Mouse (Mus musculus) T-helper 17 cell (primary cell): ENCODE results near the gene Spin1.

ENCODE experiments used
- in situ Hi-C, 2 experiments: fragments of 300-600 bp; cut with MboI, MseI; formaldehyde crosslinking; loops; 1 replicate in 1 of 2; 2 replicates in 1 of 2; pipeline ENCODE4 v1.15.1; 2025; ENCODE audit warnings: high pct_unique_total_duplicates in 2 of 2

The Spin1 gene

DNA sequence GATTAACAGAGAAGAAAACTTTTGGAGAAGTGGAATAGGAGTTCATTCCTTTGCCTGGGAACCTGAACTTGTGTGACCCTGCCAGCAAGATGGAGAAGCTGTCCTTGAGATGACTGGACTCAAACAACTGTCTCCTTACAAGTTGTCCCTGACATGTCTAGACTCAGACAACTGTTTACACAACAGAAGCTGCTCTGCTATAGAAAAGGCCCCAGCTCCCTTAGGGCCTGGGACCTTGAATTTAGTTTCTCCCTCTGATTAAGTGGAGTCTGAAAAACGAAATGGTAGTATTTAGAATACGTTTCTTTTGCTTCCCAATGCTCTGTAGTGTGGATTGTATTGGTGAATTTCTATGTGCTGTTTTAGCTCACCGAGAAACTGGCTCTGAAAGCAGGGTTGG is 84.2 kb downstream of the Spin1 start:
- in situ Hi-C loops: loop anchor here (25.0 kb wide), 3 partner anchors 223 to 248 kb away; partner anchors contain the start of gene S1pr3 (in 1 of the 2)

DNA sequence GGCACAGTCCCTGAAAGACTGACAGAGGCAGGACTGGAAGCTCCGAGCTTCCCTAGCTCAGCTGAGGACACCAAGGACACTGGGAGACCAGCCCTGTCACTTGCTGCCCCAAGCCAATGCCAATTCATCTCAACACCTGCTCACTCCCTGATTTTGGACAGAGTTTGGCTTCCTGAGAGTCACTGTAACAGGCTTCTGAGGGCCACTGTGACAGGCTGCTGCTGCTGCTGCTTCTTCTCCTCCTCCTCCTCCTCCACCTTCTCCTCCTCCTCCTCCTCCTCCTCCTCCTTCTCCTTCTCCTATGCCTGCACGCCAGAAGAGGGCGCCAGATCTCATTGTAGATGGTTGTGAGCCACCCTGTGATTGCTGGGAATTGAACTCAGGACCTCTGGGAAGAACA is 89.7 kb downstream of the Spin1 start:
- in situ Hi-C loops: loop anchor here (25.0 kb wide), 3 partner anchors 222 to 253 kb away; partner anchors contain the start of gene S1pr3 (in 1 of the 2)

DNA sequence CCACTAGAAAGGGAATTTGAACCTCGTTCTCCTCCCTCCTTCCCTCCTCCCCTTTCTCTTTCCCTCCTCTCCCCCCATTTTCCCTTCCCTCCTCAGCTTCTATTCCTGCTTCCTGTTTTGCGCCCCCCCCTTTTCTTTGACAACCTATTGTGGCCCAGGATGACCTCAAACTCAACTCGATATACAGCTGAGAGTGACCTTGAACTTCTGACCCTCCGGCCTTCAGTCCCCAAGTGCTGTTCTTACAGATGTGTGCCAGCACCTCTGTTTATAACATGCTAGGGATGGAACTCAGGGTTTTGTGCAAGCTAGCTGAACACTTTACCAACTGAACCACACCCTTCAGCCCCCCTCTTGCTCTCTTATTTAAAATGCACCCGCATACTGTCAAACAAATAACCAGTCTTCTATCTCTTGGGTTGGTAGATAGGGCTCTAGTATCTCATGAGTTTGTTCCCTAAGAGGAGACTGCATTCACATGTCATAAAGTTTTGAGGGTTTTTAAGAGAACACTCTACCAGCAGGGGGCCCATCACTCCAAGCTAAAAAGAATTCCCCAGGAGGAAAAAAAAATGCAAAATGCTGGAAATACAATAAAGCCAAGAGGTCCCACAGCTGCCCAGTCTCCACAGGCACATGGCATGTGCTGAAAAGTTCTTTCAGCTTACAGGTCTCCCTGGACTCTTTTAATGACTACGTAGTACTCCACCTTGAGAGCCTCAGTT is 90.9 kb downstream of the Spin1 start:
- in situ Hi-C loops: loop anchor here (25.0 kb wide), 3 partner anchors 221 to 254 kb away; partner anchors contain the start of gene S1pr3 (in 1 of the 2)

GRCm38 (mm10) chr13:51193893-51194292 is 93.2 kb downstream of the Spin1 start:
- in situ Hi-C loops: loop anchor here (25.0 kb wide), 3 partner anchors 218 to 257 kb away; partner anchors contain the start of gene S1pr3 (in 1 of the 2)

DNA sequence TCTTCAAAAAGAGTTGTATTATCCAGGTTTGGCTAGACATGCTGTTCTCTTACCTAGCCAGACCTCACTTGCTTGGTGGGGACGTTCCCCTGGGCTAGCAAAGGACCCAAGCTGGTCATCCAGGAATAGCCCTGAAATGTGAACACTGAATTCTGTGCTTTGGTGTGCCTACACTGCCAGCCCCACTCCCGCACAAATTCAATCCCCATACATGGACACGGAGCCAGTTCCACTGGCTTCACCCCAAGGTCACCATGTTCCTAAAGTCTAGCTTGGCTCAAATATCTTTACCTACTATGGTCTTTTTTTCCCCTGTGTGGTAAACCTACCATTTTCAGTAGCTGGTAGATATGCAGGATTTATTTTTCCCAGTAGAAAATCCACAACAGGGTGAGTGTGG is 97.0 kb downstream of the Spin1 start:
- in situ Hi-C loops: loop anchor here (25.0 kb wide), 3 partner anchors 215 to 260 kb away; partner anchors contain the start of gene S1pr3 (in 1 of the 2)

DNA sequence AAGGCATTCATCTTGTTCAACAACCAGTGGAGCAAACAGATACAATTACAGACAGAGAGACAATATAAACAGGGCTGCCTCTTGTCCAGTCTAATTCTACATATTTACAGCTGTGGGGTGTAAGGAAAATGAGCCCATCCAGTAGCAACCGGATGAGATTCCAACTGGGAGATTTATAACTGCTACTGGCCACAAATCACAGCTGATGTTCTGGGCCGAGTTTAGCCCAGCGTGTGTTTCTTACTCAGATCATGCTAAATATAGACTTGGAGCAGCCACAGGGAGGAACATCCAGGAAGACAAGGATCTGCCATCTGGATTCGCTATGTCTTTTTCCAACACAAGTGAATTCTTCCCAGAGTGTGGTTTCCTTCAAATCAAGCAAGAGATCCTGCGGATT is 97.5 kb downstream of the Spin1 start:
- in situ Hi-C loops: loop anchor here (25.0 kb wide), 3 partner anchors 214 to 261 kb away; partner anchors contain the start of gene S1pr3 (in 1 of the 2)
